Mouse (Mus musculus) lung, embryonic 15.5 days (tissue): ENCODE data around the gene Pbx2. TPM values are rescaled to one million over a fixed set of nuclear protein-coding genes. Genes with fewer than 3 reads are reported as not detected.

Source experiments
- ATAC-seq: fragments of 200-750 bp; cut with Nextera tagmentation; 2 replicates; pipeline ENCODE4 v1.8.0; 2017; ENCODE audit warnings: moderate number of reproducible peaks, borderline replicate concordance; ENCODE audit not compliant: low FRiP score, low TSS enrichment; ENCODE audit errors: extremely low read depth
- H3K27ac ChIP-seq: fragments of 300-500 bp; sonication (generic); 2 replicates; pipeline ENCODE4 v1.5.1; 2015; ENCODE audit warnings: moderate library complexity, mild to moderate bottlenecking, inconsistent platforms
- H3K27me3 ChIP-seq: fragments of 300-500 bp; sonication (generic); 2 replicates; pipeline ENCODE4 v1.6.1; 2015; ENCODE audit warnings: inconsistent platforms
- H3K36me3 ChIP-seq: fragments of 300-500 bp; sonication (generic); 2 replicates; pipeline ENCODE4 v1.6.1; 2015; ENCODE audit warnings: inconsistent platforms
- H3K4me1 ChIP-seq: fragments of 300-500 bp; sonication (generic); 2 replicates; pipeline ENCODE4 v1.6.1; 2015; ENCODE audit warnings: inconsistent platforms
- H3K4me2 ChIP-seq: fragments of 300-500 bp; sonication (generic); 2 replicates; pipeline ENCODE4 v1.6.1; 2015; ENCODE audit warnings: inconsistent platforms, mild to moderate bottlenecking, moderate library complexity
- H3K4me3 ChIP-seq: fragments of 300-500 bp; sonication (generic); 2 replicates; pipeline ENCODE4 v1.5.1; 2015; ENCODE audit warnings: mild to moderate bottlenecking, inconsistent platforms
- H3K9ac ChIP-seq: fragments of 300-500 bp; sonication (generic); 2 replicates; pipeline ENCODE4 v1.6.1; 2015; ENCODE audit warnings: inconsistent platforms
- H3K9me3 ChIP-seq: fragments of 300-500 bp; sonication (generic); 2 replicates; pipeline ENCODE4 v1.6.1; 2016; ENCODE audit warnings: inconsistent platforms
- WGBS: fragments of 180-500 bp; shearing (Covaris S2); methylation state at CpG from one replicate; pipeline ENCODE4 v1.1.7; 2015; 5-methylcytosine and 5-hydroxymethylcytosine counted together
- polyA plus RNA-seq: library from polyadenylated mRNA; unstranded; fragments of >200 nt; fragmentation: Nextera tagmentation; extraction: Ambion mirVana; gene quantifications from 2 replicates; pipeline ENCODE4 v1.2.1, GENCODE M21; 2015

Gene Pbx2
- polyA plus RNA-seq, 1 experiment from 2014 or later = 9.8 TPM

DNA sequence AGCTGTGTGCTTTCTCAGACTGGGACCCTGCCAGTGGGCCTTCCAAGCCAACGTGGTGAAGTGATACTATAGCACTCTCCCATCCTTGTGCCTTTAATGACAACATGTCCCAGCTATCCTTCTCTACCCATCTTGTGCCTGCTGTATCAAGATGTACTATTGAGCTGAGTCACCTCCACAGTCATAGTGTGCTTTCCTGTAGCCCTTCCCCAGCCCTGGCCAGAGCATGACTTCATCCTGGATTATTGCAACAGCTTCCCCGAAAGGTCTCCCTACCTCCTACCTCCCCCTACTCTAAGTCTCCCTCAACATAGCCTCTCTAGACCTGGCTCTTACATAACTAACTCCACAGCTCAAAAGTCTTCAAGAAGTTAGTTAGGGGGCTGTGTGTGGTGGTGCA is 44.6 kb downstream of the Pbx2 start:
- ATAC-seq = no peak
- Histone ChIP-seq H3K4me1 (peaks cover 22% of the 10 kb centered on the region), H3K9me3 (no peaks in the 10 kb centered on the region), H3K9ac (no peak overlapping the region), H3K36me3 (no peaks in the 10 kb centered on the region), H3K27ac (no peak overlapping the region), H3K4me2 (no peak overlapping the region), H3K4me3 (no peak overlapping the region), H3K27me3 (peaks cover 71% of the 10 kb centered on the region)
- WGBS = 64% methylated on average over 2 of the region's 2 CpGs

DNA sequence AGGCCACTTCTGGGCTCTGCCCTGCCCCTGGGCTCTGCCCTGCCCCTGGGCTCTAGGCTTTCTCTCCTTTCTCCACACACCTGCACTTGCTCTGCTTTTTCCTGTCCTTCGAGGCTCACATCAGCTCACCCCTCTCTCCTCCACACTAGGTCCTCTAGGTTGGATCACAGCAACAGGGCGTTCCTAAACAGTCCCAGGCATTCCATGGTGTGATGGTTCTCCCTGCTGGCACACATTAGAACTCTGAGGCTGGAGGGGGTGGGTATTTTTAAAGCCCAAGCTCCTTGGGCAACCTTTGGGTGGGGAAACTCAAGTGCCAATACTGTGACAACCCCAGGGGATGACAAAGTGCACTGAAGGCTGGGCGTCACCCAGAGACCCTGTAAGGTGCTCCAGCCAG is 46.4 kb downstream of the Pbx2 start:
- H3K27ac ChIP-seq = no peak overlapping the region
- no peak for ATAC-seq
- H3K4me2 ChIP-seq = no peak overlapping the region
- no peaks in the 10 kb centered on the region for H3K36me3 ChIP-seq
- no peak overlapping the region for H3K9ac ChIP-seq
- WGBS = 56% methylated on average over 3 of the region's 3 CpGs
- H3K27me3 ChIP-seq = peaks cover 53% of the 10 kb centered on the region
- no peak overlapping the region for H3K4me3 ChIP-seq
- no peaks in the 10 kb centered on the region for H3K9me3 ChIP-seq
- H3K4me1 ChIP-seq = peaks cover 11% of the 10 kb centered on the region

DNA sequence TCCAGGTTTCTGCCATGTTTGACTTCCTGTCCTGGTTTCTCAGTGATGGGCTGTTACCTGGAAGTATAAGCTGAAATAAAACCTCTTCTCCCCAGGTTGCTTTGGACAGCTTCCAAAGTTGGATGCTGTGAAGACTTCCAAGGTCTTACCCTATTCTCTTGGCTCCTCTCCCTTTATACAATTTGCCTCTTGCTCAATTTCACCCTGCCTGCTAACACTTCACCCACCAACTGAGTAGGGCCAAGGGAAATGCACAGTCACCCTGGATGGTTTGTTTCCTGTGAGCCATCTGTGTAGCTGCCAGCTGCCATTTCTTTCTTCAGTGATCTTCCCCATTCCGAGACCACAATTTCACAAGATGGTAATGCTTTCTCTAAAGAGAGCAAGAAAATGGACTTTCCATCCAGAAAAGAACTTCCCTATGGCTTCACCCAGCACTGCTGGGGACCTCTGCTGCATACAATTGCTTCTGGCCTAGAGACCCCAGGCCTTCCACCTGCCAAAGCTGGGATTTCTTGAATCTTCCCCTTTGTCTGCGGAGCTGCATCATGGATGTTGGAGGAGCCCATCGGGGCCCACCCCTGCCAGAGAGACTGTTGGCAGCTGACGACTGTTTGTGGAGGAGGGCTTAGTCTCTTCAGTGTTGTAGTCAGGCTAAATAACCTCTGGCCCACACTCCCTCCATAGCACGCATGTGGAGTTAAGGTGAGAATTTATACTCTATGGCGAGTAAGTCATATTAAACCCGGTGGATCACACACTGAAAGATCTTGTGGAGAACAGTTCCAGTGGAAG is 48.6 kb downstream of the Pbx2 start:
- Histone ChIP-seq H3K36me3 (no peaks in the 10 kb centered on the region), H3K27me3 (peaks cover 31% of the 10 kb centered on the region), H3K4me3 (no peak overlapping the region), H3K27ac (no peak overlapping the region), H3K4me1 (peaks cover 8% of the 10 kb centered on the region; the same call in 1 of the 2 replicates), H3K4me2 (no peak overlapping the region), H3K9ac (no peak overlapping the region), H3K9me3 (no peaks in the 10 kb centered on the region)
- ATAC-seq = no peak
- WGBS = 82% methylated on average over 7 of the region's 7 CpGs

DNA sequence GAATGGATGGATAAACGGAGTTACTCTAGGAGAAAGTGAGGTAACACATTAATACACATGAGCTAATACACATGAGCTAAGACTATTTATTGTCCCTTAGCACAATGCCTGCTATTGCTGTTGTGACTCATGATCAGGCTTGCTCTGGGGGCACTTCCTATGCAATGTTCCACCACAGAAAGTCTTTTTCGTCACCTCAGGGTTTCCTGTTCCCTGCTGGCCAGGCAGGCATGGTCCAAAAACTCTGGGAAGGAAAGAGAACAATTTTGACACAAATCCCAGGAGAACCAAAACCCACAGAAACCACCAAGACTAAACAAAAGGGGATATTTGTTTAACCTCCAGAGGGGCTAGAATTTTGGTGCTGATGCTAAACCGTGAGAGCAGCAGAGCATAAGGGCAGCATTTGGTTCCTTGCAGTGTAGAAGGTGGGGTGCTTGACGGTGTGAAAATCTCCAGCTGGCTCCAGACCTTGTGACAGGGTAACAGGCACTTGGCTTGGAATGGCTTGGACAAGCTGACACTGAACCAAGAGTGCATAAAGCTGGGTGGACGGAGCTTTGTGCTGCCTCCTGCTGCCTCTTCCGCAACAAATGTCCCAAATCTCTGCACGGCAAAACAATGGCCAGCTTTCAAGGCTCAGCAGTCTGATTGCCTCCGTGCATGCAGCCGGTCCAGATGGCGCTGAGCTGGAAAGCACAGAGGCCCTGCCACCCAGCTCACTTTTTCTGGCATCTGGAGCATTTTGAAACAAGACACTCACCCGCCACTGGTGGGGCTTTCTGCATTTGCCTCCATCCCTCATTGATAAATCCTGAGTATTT is 49.9 kb downstream of the Pbx2 start:
- ATAC-seq = no peak
- Histone ChIP-seq H3K4me2 (no peak overlapping the region), H3K36me3 (0 out of 2 replicates have a peak, but pooled peaks cover 3% of the 10 kb centered on the region), H3K4me3 (no peak overlapping the region), H3K4me1 (peaks cover 18% of the 10 kb centered on the region), H3K27ac (peak overlapping the region; percentile 30; the same call in 1 of the 2 replicates), H3K9me3 (no peaks in the 10 kb centered on the region), H3K27me3 (peaks cover 21% of the 10 kb centered on the region), H3K9ac (no peak overlapping the region)
- WGBS = 16% methylated on average over 11 of the region's 11 CpGs

DNA sequence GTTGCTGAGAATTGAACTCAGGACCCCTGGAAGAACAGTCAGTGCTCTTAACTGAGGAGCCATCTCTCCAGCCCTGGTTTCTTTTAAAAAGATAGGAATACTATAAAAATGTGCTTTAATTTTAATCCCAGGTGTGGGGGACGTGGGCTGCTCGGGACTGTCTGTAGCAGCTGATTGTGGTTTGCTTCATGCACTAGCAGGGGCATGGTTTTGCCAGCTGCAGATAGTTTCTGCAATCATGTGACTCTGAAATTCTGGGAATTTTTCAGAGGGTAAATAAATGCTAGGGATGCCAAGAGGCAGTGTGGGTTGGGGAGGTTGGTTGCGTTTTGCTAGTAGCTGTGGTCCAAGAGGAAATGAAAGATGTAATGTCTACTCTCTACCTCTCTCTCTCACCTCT is 50.9 kb downstream of the Pbx2 start:
- Histone ChIP-seq H3K4me2 (no peak overlapping the region), H3K27ac (no peak overlapping the region), H3K4me3 (no peak overlapping the region), H3K27me3 (peaks cover 13% of the 10 kb centered on the region; the same call in 1 of the 2 replicates), H3K9ac (no peak overlapping the region), H3K9me3 (no peaks in the 10 kb centered on the region), H3K4me1 (peaks cover 25% of the 10 kb centered on the region), H3K36me3 (0 out of 2 replicates have a peak, but pooled peaks cover 3% of the 10 kb centered on the region)
- ATAC-seq = no peak
- 71% methylated on average over 3 of the region's 3 CpGs for WGBS

DNA sequence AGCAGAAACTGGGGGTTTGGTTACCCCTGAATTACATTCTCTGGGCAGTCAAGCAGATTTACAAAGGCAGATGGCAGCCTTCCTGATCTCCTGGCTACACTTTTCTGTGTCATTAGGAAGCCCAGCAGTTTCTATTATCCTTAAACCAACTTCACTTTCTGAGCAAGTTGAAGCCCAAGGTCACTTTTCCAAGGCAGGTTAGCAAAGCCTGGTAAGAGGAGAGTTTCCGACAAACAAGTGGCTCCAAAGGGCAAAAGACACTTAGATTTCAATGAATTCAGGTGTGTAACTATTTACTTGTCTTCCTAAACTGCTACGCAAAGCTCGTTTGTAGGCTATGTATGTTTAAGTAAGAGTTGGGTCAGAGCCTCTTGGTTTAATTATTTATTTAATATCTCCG is 52.3 kb downstream of the Pbx2 start:
- H3K4me1 ChIP-seq = peaks cover 34% of the 10 kb centered on the region
- WGBS = 81% methylated on average over 4 of the region's 4 CpGs
- H3K9me3 ChIP-seq = no peaks in the 10 kb centered on the region
- H3K4me3 ChIP-seq = no peak overlapping the region
- no peaks in the 10 kb centered on the region; the same call in 1 of the 2 replicates for H3K27me3 ChIP-seq
- 0 out of 2 replicates have a peak, but pooled peaks cover 3% of the 10 kb centered on the region for H3K36me3 ChIP-seq
- no peak overlapping the region for H3K4me2 ChIP-seq
- no peak overlapping the region for H3K9ac ChIP-seq
- ATAC-seq = no peak
- H3K27ac ChIP-seq = no peak overlapping the region

DNA sequence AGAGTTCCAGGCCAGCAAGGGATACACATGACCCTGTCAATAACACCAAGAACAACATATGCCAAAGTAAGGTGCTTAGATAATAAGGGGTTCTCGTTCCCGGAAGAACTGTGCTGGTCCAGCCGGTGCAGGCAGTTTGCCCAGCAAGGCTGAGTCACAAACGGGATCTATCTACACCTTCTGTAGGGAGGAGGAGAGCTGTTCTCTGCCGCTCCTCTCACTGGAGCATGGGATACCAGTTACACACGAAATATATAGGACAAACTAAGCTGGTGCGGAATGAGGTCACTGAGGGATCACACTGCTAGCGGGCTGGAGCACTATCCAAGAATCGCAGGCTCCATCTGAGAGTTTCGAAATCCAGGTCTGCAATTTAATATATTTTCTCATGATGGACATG is 52.9 kb downstream of the Pbx2 start:
- Histone ChIP-seq H3K36me3 (0 out of 2 replicates have a peak, but pooled peaks cover 3% of the 10 kb centered on the region), H3K9ac (no peak overlapping the region), H3K4me3 (no peak overlapping the region), H3K27ac (no peak overlapping the region), H3K9me3 (no peaks in the 10 kb centered on the region), H3K4me1 (peaks cover 36% of the 10 kb centered on the region), H3K4me2 (no peak overlapping the region), H3K27me3 (no peaks in the 10 kb centered on the region; the same call in 1 of the 2 replicates)
- no peak for ATAC-seq
- 77% methylated on average over 10 of the region's 10 CpGs for WGBS

DNA sequence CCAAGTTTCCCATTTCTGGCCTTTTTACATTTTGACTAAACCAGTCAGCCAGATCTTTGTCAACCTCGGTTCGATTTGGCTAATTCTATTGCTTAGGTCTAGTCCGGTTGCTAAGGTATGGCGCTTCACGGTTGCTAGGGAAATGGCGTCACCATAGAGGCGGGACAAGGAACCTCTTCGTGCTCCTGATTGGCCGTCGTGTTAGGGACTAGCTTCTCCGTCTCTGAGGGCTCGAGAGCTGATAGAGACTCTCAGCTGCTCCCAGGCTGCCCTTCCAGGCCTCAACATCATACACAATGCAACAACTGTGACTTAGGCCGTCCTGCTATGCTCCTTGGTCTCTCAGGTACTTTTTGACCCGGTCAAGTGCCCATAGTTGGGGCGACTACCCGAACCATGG is 53.5 kb downstream of the Pbx2 start, which contains the start of gene Fkbpl:
Gene Fkbpl (plus strand): TSS at position 157 of the 400 bp plus-strand sequence.
- H3K9me3 ChIP-seq = no peaks in the 10 kb centered on the region
- H3K36me3 ChIP-seq = peaks cover 10% of the 10 kb centered on the region
- H3K4me1 ChIP-seq = peaks cover 36% of the 10 kb centered on the region
- H3K27me3 ChIP-seq = no peaks in the 10 kb centered on the region; the same call in 1 of the 2 replicates
- peak within 1 kb of the TSS; percentile 59 for H3K4me3 ChIP-seq
- H3K27ac ChIP-seq = peak within 1 kb of the TSS; percentile 65
- peak; percentile 81 for ATAC-seq
- H3K9ac ChIP-seq = peak within 1 kb of the TSS; percentile 57
- under 1% methylated on average over 16 of the region's 16 CpGs for WGBS
- peak within 1 kb of the TSS; percentile 66 for H3K4me2 ChIP-seq

DNA sequence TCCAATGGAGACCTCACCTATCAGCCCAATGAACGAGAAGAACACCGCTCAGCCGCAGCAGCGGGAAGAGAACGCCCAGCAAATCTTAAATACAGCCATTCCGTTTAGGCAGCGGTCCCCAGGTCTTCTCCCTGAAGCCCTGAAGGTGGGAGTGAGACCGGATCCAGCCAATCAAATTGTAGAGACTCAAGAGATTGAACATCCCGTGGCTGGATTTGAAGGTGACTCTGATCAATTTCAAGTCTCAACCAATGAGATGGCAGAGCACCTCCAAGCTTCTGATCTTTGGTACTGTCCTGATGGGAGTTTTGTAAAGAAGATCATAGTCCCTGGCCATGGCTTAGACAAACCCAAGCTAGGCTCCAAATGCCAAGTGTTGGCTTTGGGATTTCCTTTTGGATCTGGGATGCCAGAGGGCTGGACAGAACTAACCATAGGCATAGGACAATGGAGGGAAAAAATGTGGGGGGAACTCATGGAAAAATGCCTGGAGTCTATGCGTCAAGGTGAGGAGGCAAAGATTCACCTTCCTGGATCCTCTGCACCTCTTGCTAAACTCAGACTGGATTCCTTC is 54.3 kb downstream of the Pbx2 start:
- Histone ChIP-seq H3K4me2 (peak overlapping the region; percentile 66), H3K4me1 (peaks cover 36% of the 10 kb centered on the region), H3K9ac (peak overlapping the region; percentile 57; the same call in 1 of the 2 replicates), H3K27me3 (no peaks in the 10 kb centered on the region; the same call in 1 of the 2 replicates), H3K36me3 (peaks cover 16% of the 10 kb centered on the region), H3K9me3 (no peaks in the 10 kb centered on the region), H3K4me3 (peak overlapping the region; percentile 59), H3K27ac (peak overlapping the region; percentile 65; the same call in 1 of the 2 replicates)
- no peak for ATAC-seq
- 36% methylated on average over 10 of the region's 10 CpGs for WGBS

DNA sequence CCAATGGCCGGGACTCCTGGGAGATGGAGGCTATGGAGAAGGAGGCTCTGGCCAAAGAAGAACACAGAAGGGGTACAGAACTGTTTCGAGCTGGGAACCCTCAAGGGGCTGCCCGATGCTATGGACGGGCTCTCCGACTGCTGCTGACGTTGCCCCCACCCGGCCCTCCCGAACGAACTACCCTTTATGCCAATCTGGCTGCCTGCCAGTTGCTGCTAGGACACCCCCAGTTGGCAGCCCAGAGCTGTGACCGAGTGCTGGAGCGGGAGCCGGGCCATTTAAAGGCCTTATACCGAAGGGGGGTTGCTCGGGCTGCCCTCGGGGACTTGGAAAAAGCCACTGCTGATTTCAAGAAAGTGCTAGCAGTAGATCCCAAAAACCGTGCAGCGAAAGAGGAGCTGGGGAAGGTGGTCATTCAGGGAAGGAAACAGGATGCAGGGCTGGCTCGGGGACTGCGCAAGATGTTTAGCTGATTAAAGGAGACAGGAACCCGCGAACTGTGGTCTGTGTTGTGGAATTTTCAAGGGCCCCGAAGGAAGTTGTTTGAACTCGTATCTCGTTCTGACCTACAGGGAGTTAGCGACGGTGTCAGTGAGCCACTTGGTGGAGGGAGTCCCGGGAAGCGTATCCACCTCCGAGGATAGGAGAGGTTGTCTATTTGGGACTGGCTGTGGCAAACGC is 54.9 kb downstream of the Pbx2 start:
- peaks cover 32% of the 10 kb centered on the region for H3K4me1 ChIP-seq
- no peak overlapping the region for H3K9ac ChIP-seq
- peak overlapping the region; percentile 97 for H3K4me3 ChIP-seq
- H3K27ac ChIP-seq = peak overlapping the region; percentile 2
- no peaks in the 10 kb centered on the region for H3K9me3 ChIP-seq
- ATAC-seq = no peak
- WGBS = 78% methylated on average over 30 of the region's 30 CpGs
- peak overlapping the region; percentile 66 for H3K4me2 ChIP-seq
- H3K36me3 ChIP-seq = peaks cover 22% of the 10 kb centered on the region
- H3K27me3 ChIP-seq = no peaks in the 10 kb centered on the region
